Mouse (Mus musculus) limb, embryonic 15.5 days (tissue): ENCODE measurements around the gene Slc4a8. TPM values are rescaled to one million over a fixed set of nuclear protein-coding genes. Genes with fewer than 3 reads are reported as not detected.
A peak's percentile ranks its signal among the peaks of the same experiment; 100 is the strongest.

Experiments
- ATAC-seq: fragments of 200-750 bp; cut with Nextera tagmentation; 2 replicates; pipeline ENCODE4 v1.8.0; 2017; ENCODE audit warnings: low read depth, moderate TSS enrichment; ENCODE audit not compliant: insufficient number of reproducible peaks, low FRiP score, low TSS enrichment
- H3K27ac ChIP-seq: fragments of 300-500 bp; sonication (generic); 2 replicates; pipeline ENCODE4 v1.5.1; 2015; ENCODE audit warnings: moderate library complexity, mild to moderate bottlenecking, inconsistent platforms
- H3K27me3 ChIP-seq: fragments of 300-500 bp; sonication (generic); 2 replicates; pipeline ENCODE4 v1.6.1; 2015; ENCODE audit warnings: inconsistent platforms
- H3K36me3 ChIP-seq: fragments of 300-500 bp; sonication (generic); 2 replicates; pipeline ENCODE4 v1.6.1; 2015; ENCODE audit warnings: inconsistent platforms
- H3K4me1 ChIP-seq: fragments of 300-500 bp; sonication (generic); 2 replicates; pipeline ENCODE4 v1.6.1; 2015; ENCODE audit warnings: inconsistent platforms
- H3K4me2 ChIP-seq: fragments of 300-500 bp; sonication (generic); 2 replicates; pipeline ENCODE4 v1.6.1; 2015; ENCODE audit warnings: mild to moderate bottlenecking, inconsistent platforms
- H3K4me3 ChIP-seq: fragments of 300-500 bp; sonication (generic); 2 replicates; pipeline ENCODE4 v1.5.1; 2015; ENCODE audit warnings: mild to moderate bottlenecking, inconsistent platforms
- H3K9ac ChIP-seq: fragments of 300-500 bp; sonication (generic); 2 replicates; pipeline ENCODE4 v1.6.1; 2015; ENCODE audit warnings: inconsistent platforms
- H3K9me3 ChIP-seq: fragments of 300-500 bp; sonication (generic); 2 replicates; pipeline ENCODE4 v1.6.1; 2016; ENCODE audit warnings: inconsistent platforms
- WGBS: fragments of 180-500 bp; shearing (Covaris S2); methylation state at CpG from one replicate; pipeline ENCODE4 v1.1.7; 2015; 5-methylcytosine and 5-hydroxymethylcytosine counted together
- polyA plus RNA-seq: library from polyadenylated mRNA; unstranded; fragments of >200 nt; fragmentation: Nextera tagmentation; extraction: Ambion mirVana; gene quantifications from 2 replicates; pipeline ENCODE4 v1.2.1, GENCODE M21; 2015

Gene Slc4a8
- polyA plus RNA-seq, 1 experiment from 2014 or later: 3.7 TPM

DNA sequence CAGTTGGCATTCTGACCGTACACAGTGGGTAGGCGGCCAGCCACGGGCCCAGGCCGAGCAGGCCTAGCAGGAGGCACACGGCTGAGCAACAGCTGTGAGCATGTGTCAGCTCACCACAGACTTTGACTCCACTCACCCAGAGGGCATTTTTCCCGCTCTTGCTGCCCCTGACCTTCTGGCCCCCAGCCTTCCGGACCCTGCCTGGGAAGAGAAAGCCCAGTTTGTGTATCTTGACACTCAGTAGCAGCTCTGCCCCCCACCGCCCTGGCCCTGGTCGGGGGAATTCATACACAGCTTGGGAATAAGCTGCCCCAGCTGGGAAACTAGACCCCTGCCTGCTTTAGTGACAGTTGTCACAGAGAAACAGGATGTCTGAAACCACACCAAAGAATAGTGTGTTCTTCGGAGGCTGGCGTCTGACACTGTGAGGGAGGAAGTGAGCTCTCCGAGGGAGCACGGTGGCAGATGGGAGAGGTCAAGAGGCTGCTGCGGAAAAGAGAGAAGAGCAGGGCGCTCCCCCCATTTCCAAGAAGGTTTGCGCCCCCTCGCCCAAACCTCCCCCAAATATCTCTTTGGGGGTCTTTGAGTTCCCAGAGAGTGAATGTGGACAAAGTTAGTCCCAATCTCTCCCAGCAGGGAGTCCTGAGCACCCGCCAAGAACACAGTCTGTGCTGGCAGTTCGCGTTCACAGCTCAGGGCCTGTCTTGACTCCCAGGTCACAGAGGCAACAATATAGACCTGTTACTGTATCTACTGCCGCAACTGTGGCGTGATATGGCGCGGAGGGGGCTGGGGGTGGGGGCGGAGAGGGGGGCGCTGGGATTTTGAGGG lies 83.7 kb downstream of the Slc4a8 start:
- Histone ChIP-seq H3K36me3 (no peaks in the 10 kb centered on the region), H3K9me3 (no peaks in the 10 kb centered on the region), H3K4me1 (no peaks in the 10 kb centered on the region), H3K27me3 (no peaks in the 10 kb centered on the region), H3K4me2 (no peak overlapping the region), H3K4me3 (no peak overlapping the region), H3K27ac (0 out of 2 replicates have a peak overlapping the region, but pooled peaks have one; percentile 24), H3K9ac (no peak overlapping the region)
- WGBS: 57% methylated on average over 26 of the region's 26 CpGs
- 0 out of 2 replicates have a peak, but pooled peaks have one; percentile 55 for ATAC-seq

DNA sequence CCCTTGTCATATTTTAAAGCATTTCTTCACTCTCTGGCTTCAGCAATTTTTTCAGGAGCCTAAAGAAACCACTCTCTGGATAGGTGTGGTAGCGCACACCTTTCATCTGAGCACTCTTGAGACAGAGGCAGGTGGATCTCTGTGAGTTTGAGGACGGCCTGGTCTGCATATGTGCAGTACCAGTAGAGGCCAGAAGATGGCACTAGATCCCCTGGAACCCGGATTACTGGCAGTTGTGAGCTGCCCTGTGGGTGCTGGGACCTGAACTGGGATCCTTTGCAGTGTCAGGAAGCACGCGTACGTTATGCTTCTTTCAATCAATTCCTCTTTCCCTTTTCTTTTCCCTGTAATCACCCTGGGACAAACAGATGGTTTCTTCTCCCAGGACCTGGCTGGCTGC lies 85.6 kb downstream of the Slc4a8 start:
- ATAC-seq: no peak
- Histone ChIP-seq H3K27me3 (no peaks in the 10 kb centered on the region), H3K4me2 (no peak overlapping the region), H3K4me1 (no peaks in the 10 kb centered on the region), H3K9me3 (no peaks in the 10 kb centered on the region), H3K36me3 (no peaks in the 10 kb centered on the region), H3K4me3 (no peak overlapping the region), H3K27ac (no peak overlapping the region), H3K9ac (no peak overlapping the region)
- WGBS: 83% methylated on average over 6 of the region's 6 CpGs

DNA sequence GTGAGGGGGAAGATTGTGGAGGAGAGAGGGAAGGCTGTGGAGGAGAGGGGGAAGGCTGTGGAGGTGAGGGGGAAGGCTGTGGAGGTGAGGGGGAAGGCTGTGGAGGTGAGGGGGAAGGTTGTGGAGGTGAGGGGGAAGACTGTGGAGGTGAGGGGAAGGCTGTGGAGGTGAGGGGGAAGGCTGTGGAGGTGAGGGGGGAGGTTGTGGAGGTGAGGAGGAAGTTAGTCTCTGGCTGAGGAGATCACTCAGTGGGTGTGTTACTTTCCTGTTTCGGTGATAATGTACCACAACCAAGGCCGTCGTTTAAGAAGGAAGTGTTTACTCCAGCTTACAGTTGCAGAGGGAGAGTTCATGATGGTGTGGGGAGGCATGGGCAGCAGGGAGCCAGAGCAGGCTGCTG lies 96.0 kb downstream of the Slc4a8 start:
- Histone ChIP-seq H3K4me1 (no peaks in the 10 kb centered on the region), H3K9ac (no peak overlapping the region), H3K36me3 (no peaks in the 10 kb centered on the region), H3K27me3 (no peaks in the 10 kb centered on the region), H3K4me3 (no peak overlapping the region), H3K27ac (no peak overlapping the region), H3K9me3 (no peaks in the 10 kb centered on the region), H3K4me2 (no peak overlapping the region)
- WGBS: 74% methylated on average over 3 of the region's 3 CpGs
- ATAC-seq: no peak

- Histone ChIP-seq H3K9ac (no peak overlapping the region), H3K36me3 (no peaks in the 10 kb centered on the region), H3K4me1 (no peaks in the 10 kb centered on the region), H3K4me3 (no peak overlapping the region), H3K27ac (no peak overlapping the region), H3K9me3 (no peaks in the 10 kb centered on the region), H3K27me3 (no peaks in the 10 kb centered on the region), H3K4me2 (no peak overlapping the region)
- WGBS: 35% methylated on average over 5 of the region's 5 CpGs
- ATAC-seq: no peak
Measured at GRCm38 (mm10) chr15:100860856-100861255, 99.3 kb downstream of the Slc4a8 start.

DNA sequence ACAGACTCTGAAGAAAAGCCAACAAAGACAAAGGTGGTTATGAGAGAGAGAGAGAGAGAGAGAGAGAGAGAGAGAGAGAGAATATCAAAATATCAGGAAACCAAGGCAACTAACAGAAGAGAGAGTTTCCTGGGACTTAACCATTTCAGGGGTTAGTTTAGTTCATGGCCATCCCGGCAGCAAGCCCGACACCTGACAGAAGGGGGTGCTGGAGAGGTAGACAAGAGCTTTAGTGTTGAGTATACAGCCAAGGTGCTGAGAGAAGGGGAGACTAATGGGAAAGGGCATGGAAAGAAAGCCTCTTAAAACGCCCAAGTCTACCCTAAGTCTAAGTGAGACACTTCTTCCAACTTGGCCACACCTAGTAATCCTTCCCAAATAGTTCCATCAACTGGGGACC lies 104.0 kb downstream of the Slc4a8 start:
- peaks cover 7% of the 10 kb centered on the region for H3K4me1 ChIP-seq
- no peak overlapping the region for H3K9ac ChIP-seq
- no peak for ATAC-seq
- H3K9me3 ChIP-seq: no peaks in the 10 kb centered on the region
- no peaks in the 10 kb centered on the region for H3K36me3 ChIP-seq
- no peak overlapping the region for H3K4me3 ChIP-seq
- no peak overlapping the region for H3K27ac ChIP-seq
- no peak overlapping the region for H3K4me2 ChIP-seq
- H3K27me3 ChIP-seq: peaks cover 21% of the 10 kb centered on the region
- WGBS: 50% methylated on average over 3 of the region's 3 CpGs

GRCm38 (mm10) chr15:100869558-100869957 lies 108.0 kb downstream of the Slc4a8 start, which contains the start of gene Scn8a:
Scn8a (plus strand) TSS chr15:100869858.
- Histone ChIP-seq H3K4me2 (peak within 1 kb of the TSS; percentile 90), H3K27ac (no peak within 1 kb of the TSS), H3K4me1 (peaks cover 20% of the 10 kb centered on the region), H3K27me3 (peaks cover 50% of the 10 kb centered on the region), H3K36me3 (no peaks in the 10 kb centered on the region), H3K9me3 (no peaks in the 10 kb centered on the region), H3K4me3 (peak within 1 kb of the TSS; percentile 68), H3K9ac (no peak within 1 kb of the TSS)
- 74% methylated on average over 7 of the region's 7 CpGs for WGBS
- ATAC-seq: no peak

DNA sequence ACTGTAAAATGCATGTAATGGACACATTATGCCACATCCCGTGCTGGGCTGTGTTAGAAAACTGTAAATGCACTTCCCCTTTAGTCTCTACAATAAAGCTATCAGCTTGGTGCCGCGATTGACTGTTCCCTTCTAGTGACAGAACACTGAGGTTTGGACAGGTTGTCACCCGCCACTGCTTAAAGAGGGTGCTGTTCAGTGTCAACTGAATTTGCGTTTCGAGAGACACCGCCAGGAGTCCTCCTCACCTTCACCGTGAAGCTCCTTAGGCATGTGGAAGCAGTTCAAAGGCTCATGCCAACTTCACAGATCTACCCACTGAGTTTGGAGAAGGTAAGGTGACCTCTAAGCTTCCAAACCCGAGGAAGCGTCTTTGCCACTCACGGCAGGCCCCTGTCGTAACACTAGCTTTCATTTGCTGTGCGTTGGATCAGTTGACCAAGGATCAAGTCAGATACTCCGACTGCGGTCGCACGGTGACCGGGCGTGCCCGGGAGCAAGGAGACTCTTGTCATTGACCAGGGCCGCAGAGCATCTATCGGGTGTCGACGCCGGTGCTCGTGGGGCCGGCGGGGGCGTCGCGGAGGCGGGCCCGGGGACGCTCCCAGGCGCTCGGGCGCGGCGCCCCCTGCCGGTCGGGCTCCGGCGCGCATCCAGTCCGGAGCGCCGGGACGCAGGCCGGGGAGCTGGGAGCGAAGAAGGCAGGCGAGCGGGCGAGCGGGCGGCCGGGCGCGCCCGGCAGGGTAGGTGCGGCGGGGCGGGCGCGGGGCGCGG lies 108.6 kb downstream of the Slc4a8 start:
- H3K27me3 ChIP-seq: peaks cover 50% of the 10 kb centered on the region
- no peak overlapping the region for H3K27ac ChIP-seq
- WGBS: 2% methylated on average over 54 of the region's 66 CpGs
- no peak for ATAC-seq
- no peaks in the 10 kb centered on the region for H3K9me3 ChIP-seq
- H3K4me3 ChIP-seq: peak overlapping the region; percentile 68
- peaks cover 20% of the 10 kb centered on the region for H3K4me1 ChIP-seq
- no peaks in the 10 kb centered on the region for H3K36me3 ChIP-seq
- H3K9ac ChIP-seq: no peak overlapping the region
- peak overlapping the region; percentile 90 for H3K4me2 ChIP-seq

DNA sequence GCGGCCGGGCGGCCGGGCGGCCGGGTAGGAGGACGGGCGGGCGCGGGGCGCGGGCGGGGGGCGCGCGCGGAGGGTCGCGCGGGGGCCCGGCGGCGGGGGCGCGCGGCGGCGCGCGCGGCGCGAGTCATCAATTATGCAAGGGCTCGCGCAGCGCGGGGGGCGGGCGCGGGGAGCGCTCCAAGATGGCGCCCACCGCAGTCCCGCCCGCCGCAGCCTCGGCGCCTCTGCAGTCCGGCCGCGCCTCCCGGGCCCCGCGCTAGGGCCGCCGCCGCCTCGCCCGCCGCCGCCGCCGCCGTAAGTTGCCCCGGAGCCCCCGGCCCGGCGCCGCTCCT lies 109.2 kb downstream of the Slc4a8 start:
- Histone ChIP-seq H3K9ac (peak overlapping the region; percentile 44; the same call in 1 of the 2 replicates), H3K9me3 (no peaks in the 10 kb centered on the region), H3K4me1 (peaks cover 20% of the 10 kb centered on the region), H3K4me3 (peak overlapping the region; percentile 68), H3K36me3 (no peaks in the 10 kb centered on the region), H3K4me2 (peak overlapping the region; percentile 90), H3K27ac (no peak overlapping the region), H3K27me3 (peaks cover 50% of the 10 kb centered on the region)
- ATAC-seq: no peak
- 0% methylated on average over 2 of the region's 69 CpGs for WGBS

- no peak for ATAC-seq
- WGBS: under 1% methylated on average over 51 of the region's 53 CpGs
Measured at GRCm38 (mm10) chr15:100871107-100872011, 109.8 kb downstream of the Slc4a8 start.

DNA sequence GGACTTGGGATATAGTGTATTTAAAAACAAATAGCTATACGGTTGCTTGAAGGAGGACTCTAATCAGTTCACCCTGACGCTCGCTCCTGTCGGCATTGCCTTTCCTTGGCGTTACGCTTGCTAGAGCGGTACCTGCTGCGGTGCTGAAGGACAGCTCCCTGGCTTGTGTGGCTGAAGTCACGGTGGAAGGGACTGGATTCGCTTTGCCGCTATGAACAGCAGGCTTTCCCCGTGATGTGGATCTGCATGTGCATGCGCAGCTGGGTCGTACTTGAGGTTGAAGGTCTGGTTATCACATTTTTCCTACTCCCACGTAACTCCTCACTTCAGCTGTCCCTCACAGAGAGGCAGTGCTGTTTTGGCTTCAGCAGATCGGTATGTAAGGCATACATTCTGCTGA lies 111.6 kb downstream of the Slc4a8 start:
- peaks cover 50% of the 10 kb centered on the region for H3K27me3 ChIP-seq
- no peak overlapping the region for H3K9ac ChIP-seq
- 5% methylated on average over 16 of the region's 16 CpGs for WGBS
- H3K27ac ChIP-seq: no peak overlapping the region
- H3K36me3 ChIP-seq: no peaks in the 10 kb centered on the region
- H3K4me1 ChIP-seq: peaks cover 20% of the 10 kb centered on the region
- no peak overlapping the region for H3K4me3 ChIP-seq
- H3K4me2 ChIP-seq: no peak overlapping the region
- no peak for ATAC-seq
- H3K9me3 ChIP-seq: no peaks in the 10 kb centered on the region

More at GRCm38 (mm10) chr15:100871107-100872011, 109.8 kb downstream of the Slc4a8 start:
- Histone ChIP-seq H3K27ac (no peak overlapping the region), H3K27me3 (peaks cover 53% of the 10 kb centered on the region), H3K9me3 (no peaks in the 10 kb centered on the region), H3K4me3 (peak overlapping the region; percentile 68), H3K4me1 (peaks cover 20% of the 10 kb centered on the region), H3K9ac (peak overlapping the region; percentile 44; the same call in 1 of the 2 replicates), H3K4me2 (peak overlapping the region; percentile 90), H3K36me3 (no peaks in the 10 kb centered on the region)
